Mouse (Mus musculus) MN1 (cell line): ENCODE measurements around the gene Epb41.

Source experiments
- DNase-seq: peaks from one replicate; pipeline ENCODE4 v3.0.0-alpha.2; 2016; ENCODE audit warnings: low spot score

The Epb41 gene

GRCm38 (mm10) chr4:132074077-132074932 lies 816 bp downstream of the Epb41 start, which contains the start of gene Gm10300:
Gene Gm10300 (plus strand): TSS chr4:132074697.
- DNase-seq: peak; percentile 59

GRCm38 (mm10) chr4:132072946-132073345 lies 2.2 kb downstream of the Epb41 start:
- no peak for DNase-seq

GRCm38 (mm10) chr4:132072156-132072555 lies 3.0 kb downstream of the Epb41 start:
- no peak for DNase-seq

GRCm38 (mm10) chr4:132071674-132072073 lies 3.4 kb downstream of the Epb41 start:
- no peak for DNase-seq

GRCm38 (mm10) chr4:132067938-132068235 lies 7.2 kb downstream of the Epb41 start:
- no peak for DNase-seq

- DNase-seq: no peak
These were observed 7.8 kb downstream of the Epb41 start for GRCm38 (mm10) chr4:132067112-132067937.

GRCm38 (mm10) chr4:132066101-132066773 lies 8.9 kb downstream of the Epb41 start:
- DNase-seq: no peak

GRCm38 (mm10) chr4:132065578-132065977 lies 9.5 kb downstream of the Epb41 start:
- DNase-seq: no peak

- DNase-seq: no peak
These were observed 10.6 kb downstream of the Epb41 start for GRCm38 (mm10) chr4:132064550-132064949.

GRCm38 (mm10) chr4:132062934-132063884 lies 11.9 kb downstream of the Epb41 start:
- no peak for DNase-seq

- DNase-seq: no peak
These were observed 12.8 kb downstream of the Epb41 start for GRCm38 (mm10) chr4:132062289-132062688.

GRCm38 (mm10) chr4:132060040-132060832 lies 14.9 kb downstream of the Epb41 start:
- no peak for DNase-seq

GRCm38 (mm10) chr4:132059541-132059940 lies 15.6 kb downstream of the Epb41 start:
- DNase-seq: no peak

- DNase-seq: no peak
These were observed 17.8 kb downstream of the Epb41 start for GRCm38 (mm10) chr4:132057311-132057710.

GRCm38 (mm10) chr4:132051321-132052275 lies 23.5 kb downstream of the Epb41 start:
- DNase-seq: no peak

GRCm38 (mm10) chr4:132049549-132050200 lies 25.4 kb downstream of the Epb41 start:
- no peak for DNase-seq

- peak; percentile 87 for DNase-seq
These were observed 26.1 kb downstream of the Epb41 start for GRCm38 (mm10) chr4:132048995-132049404.
